Mouse (Mus musculus) heart, embryonic 11.5 days (tissue): Measurements from ENCODE around the gene Ak9. TPM values are rescaled to one million over a fixed set of nuclear protein-coding genes. Genes with fewer than 3 reads are reported as not detected.

Experiments
- ATAC-seq: fragments of 200-750 bp; cut with Nextera tagmentation; replicated peaks from 2 replicates; pipeline ENCODE4 v1.8.0; 2017; ENCODE audit warnings: moderate library complexity; ENCODE audit not compliant: insufficient number of reproducible peaks, low FRiP score, low TSS enrichment
- H3K27ac ChIP-seq: fragments of 300-500 bp; sonication (generic); 2 replicates; pipeline ENCODE4 v1.5.1; 2014; ENCODE audit warnings: mild to moderate bottlenecking, low read depth, low read length
- H3K27me3 ChIP-seq: fragments of 300-500 bp; sonication (generic); 2 replicates; pipeline ENCODE4 v1.6.1; 2014; ENCODE audit warnings: mild to moderate bottlenecking, low read length, mixed read lengths; ENCODE audit not compliant: control insufficient read depth, insufficient read depth
- H3K36me3 ChIP-seq: fragments of 300-500 bp; sonication (generic); 2 replicates; pipeline ENCODE4 v1.6.1; 2014; ENCODE audit warnings: mild to moderate bottlenecking, low read length, moderate library complexity, mixed read lengths; ENCODE audit not compliant: control insufficient read depth, insufficient read depth
- H3K4me1 ChIP-seq: fragments of 300-500 bp; sonication (generic); 2 replicates; pipeline ENCODE4 v1.6.1; 2014; ENCODE audit warnings: low read length; ENCODE audit not compliant: control insufficient read depth, insufficient read depth
- H3K4me2 ChIP-seq: fragments of 300-500 bp; sonication (generic); 2 replicates; pipeline ENCODE4 v1.6.1; 2014; ENCODE audit warnings: mild to moderate bottlenecking, moderate library complexity
- H3K4me3 ChIP-seq: fragments of 300-500 bp; sonication (generic); 2 replicates; pipeline ENCODE4 v1.5.1; 2014; ENCODE audit warnings: low read depth, low read length
- H3K9ac ChIP-seq: fragments of 300-500 bp; sonication (generic); 2 replicates; pipeline ENCODE4 v1.6.1; 2014; ENCODE audit warnings: mild to moderate bottlenecking, low read depth, low read length, moderate library complexity
- H3K9me3 ChIP-seq: fragments of 300-500 bp; sonication (generic); replicated peaks from 2 replicates; pipeline ENCODE4 v1.6.1; 2016; ENCODE audit warnings: low read length; ENCODE audit not compliant: control insufficient read depth
- WGBS: fragments of 180-500 bp; shearing (Covaris S2); extraction: QIAGEN DNeasy Blood & Tissue Kit; methylation state at CpG from one replicate; pipeline ENCODE4 v1.1.7; 2014; ENCODE audit not compliant: insufficient replicate concordance; 5-methylcytosine and 5-hydroxymethylcytosine counted together
- polyA plus RNA-seq: library from polyadenylated mRNA; unstranded; fragments of >200 nt; fragmentation: Nextera tagmentation; extraction: Ambion mirVana; gene quantifications from 2 replicates; pipeline ENCODE4 v1.2.1, GENCODE M21; 2014

Gene Ak9
- polyA plus RNA-seq, 1 experiment from 2014 or later = 0.20 TPM

- Histone ChIP-seq H3K4me1 (0 out of 2 replicates have a peak, but pooled peaks cover 5% of the 10 kb centered on the region), H3K4me3 (no peak overlapping the region), H3K4me2 (no peak overlapping the region), H3K27ac (no peak overlapping the region), H3K9me3 (no peaks in the 10 kb centered on the region), H3K9ac (no peak overlapping the region), H3K27me3 (no peaks in the 10 kb centered on the region), H3K36me3 (no peaks in the 10 kb centered on the region)
- WGBS = 46% methylated on average over 1 of the region's 1 CpGs
- ATAC-seq = no peak
Observed at GRCm38 (mm10) chr10:41300161-41300560, 3.6 kb upstream of the Ak9 start.

DNA sequence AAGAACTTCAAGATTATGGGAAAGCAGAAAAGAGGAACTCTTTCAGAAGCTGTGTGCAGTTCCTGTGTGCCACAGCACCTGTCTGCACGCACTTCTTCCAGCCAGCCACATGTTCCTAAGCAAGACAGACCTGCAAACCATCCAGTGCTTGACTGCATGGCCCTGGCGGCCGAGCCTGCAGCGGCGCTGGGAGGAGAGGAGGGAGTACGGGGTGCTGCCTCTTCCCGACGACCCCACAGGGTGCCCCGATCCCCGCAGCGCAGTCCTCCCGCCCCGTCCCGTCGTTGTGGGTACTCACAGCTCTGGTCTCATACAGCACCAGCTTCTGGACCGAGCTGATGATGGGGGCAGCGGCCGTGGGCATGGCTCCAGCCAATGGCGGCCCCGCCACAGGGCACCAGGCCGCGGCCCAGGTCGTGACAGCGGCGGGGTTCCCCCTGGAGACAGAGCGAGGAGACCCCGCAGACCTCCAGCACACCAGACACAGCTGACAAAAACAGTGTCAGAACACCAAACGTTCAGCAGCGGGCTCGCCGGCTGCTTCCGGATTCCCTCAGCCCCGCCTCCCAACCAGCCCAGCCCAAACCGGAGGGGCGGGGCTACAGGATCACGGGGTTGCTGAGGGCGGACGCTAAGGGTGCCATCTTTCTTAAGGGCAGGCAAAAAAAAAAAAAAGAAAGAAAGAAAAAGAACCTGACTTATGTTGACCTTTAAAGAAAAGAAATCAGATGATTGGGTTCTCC, 920 bp upstream of the Ak9 start, which contains the start of gene Fig4:
Gene Fig4, minus strand, starts transcription at position 572 of the 743 bp plus-strand sequence.
- Histone ChIP-seq H3K9me3 (no peaks in the 10 kb centered on the region), H3K9ac (peak within 1 kb of the TSS; percentile 88), H3K4me3 (peak within 1 kb of the TSS; percentile 98), H3K36me3 (no peaks in the 10 kb centered on the region), H3K27ac (peak within 1 kb of the TSS; percentile 79), H3K4me1 (0 out of 2 replicates have a peak, but pooled peaks cover 4% of the 10 kb centered on the region), H3K27me3 (no peaks in the 10 kb centered on the region), H3K4me2 (peak within 1 kb of the TSS; percentile 86)
- ATAC-seq = peak; percentile 89
- under 1% methylated on average over 38 of the region's 38 CpGs for WGBS

DNA sequence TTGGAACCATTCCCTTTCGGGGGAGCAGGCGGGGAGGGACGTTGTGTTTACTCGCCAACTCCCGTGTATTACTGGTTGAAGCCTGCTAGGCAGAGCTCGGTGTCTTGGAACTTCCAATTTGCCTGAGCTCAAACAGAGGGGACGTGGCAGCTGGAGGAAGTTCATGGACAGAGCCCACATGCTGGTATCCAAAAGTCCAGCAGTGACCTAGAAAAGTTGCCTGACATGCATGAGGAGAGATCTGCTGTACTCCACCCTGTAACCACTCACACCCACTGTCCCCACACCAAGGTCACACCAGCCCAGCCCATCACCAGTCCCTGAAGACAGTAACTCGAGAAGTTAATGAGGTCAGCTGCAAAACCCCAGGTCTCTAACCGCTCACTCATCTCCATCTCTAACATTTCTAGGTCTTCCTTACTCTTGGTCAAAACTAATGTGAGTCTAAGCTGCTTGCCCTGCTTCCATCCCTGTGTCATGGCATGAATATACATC, 1.2 kb downstream of the Ak9 start:
- no peaks in the 10 kb centered on the region for H3K27me3 ChIP-seq
- 76% methylated on average over 9 of the region's 9 CpGs for WGBS

GRCm38 (mm10) chr10:41308205-41308604, 4.4 kb downstream of the Ak9 start:
- Histone ChIP-seq H3K36me3 (no peaks in the 10 kb centered on the region), H3K4me2 (no peak overlapping the region), H3K27ac (no peak overlapping the region), H3K9ac (no peak overlapping the region), H3K4me1 (no peaks in the 10 kb centered on the region), H3K27me3 (no peaks in the 10 kb centered on the region), H3K4me3 (no peak overlapping the region), H3K9me3 (no peaks in the 10 kb centered on the region)
- WGBS = 90% methylated on average over 4 of the region's 4 CpGs
- ATAC-seq = no peak

More for the DNA sequence above, 1.2 kb downstream of the Ak9 start:
- no peak overlapping the region for H3K4me2 ChIP-seq
- H3K4me3 ChIP-seq = no peak overlapping the region
- H3K9ac ChIP-seq = no peak overlapping the region
- ATAC-seq = no peak
- no peaks in the 10 kb centered on the region for H3K36me3 ChIP-seq
- H3K4me1 ChIP-seq = 0 out of 2 replicates have a peak, but pooled peaks cover 2% of the 10 kb centered on the region
- H3K27ac ChIP-seq = no peak overlapping the region
- H3K9me3 ChIP-seq = no peaks in the 10 kb centered on the region

GRCm38 (mm10) chr10:41315866-41316265, 12.1 kb downstream of the Ak9 start:
- Histone ChIP-seq H3K27me3 (no peaks in the 10 kb centered on the region), H3K9me3 (no peaks in the 10 kb centered on the region), H3K27ac (no peak overlapping the region), H3K4me2 (no peak overlapping the region), H3K9ac (no peak overlapping the region), H3K4me1 (no peaks in the 10 kb centered on the region), H3K4me3 (no peak overlapping the region), H3K36me3 (no peaks in the 10 kb centered on the region)
- 86% methylated on average over 3 of the region's 3 CpGs for WGBS
- ATAC-seq = no peak

GRCm38 (mm10) chr10:41332533-41333043, 28.8 kb downstream of the Ak9 start:
- no peaks in the 10 kb centered on the region for H3K27me3 ChIP-seq
- no peak overlapping the region for H3K4me3 ChIP-seq
- no peak overlapping the region for H3K27ac ChIP-seq
- no peak overlapping the region for H3K4me2 ChIP-seq
- no peak for ATAC-seq
- no peaks in the 10 kb centered on the region for H3K36me3 ChIP-seq
- H3K9ac ChIP-seq = no peak overlapping the region
- H3K9me3 ChIP-seq = no peaks in the 10 kb centered on the region
- 62% methylated on average over 2 of the region's 2 CpGs for WGBS
- peaks cover 4% of the 10 kb centered on the region for H3K4me1 ChIP-seq

- Histone ChIP-seq H3K27me3 (no peaks in the 10 kb centered on the region), H3K36me3 (no peaks in the 10 kb centered on the region), H3K4me1 (peaks cover under 1% of the 10 kb centered on the region; the same call in 1 of the 2 replicates), H3K9ac (no peak overlapping the region), H3K9me3 (no peaks in the 10 kb centered on the region), H3K4me2 (no peak overlapping the region), H3K27ac (no peak overlapping the region), H3K4me3 (no peak overlapping the region)
- WGBS = 87% methylated on average over 7 of the region's 7 CpGs
- no peak for ATAC-seq
Observed at GRCm38 (mm10) chr10:41341346-41341745, 37.6 kb downstream of the Ak9 start.

DNA sequence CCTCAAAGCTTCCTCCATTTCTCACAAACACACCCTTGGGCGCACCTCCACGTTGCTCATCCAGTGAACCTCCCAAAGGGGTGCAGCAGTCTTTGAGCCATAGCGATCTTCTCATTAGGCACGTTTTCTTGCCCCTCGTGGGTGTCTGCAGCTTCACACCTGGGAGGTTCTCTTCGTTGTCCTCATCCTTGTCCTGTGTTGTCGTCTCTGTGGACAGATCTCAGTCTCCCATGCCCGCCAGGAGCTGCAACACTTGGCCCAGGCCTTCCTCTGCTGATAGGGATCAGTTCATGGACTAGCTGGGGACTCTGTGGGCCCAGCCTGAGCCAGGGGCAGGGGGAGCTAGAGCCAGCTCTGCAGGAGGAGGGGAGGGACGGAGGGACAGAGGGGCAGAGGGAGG, 61.3 kb downstream of the Ak9 start:
- no peak overlapping the region for H3K4me3 ChIP-seq
- no peaks in the 10 kb centered on the region for H3K27me3 ChIP-seq
- no peaks in the 10 kb centered on the region for H3K36me3 ChIP-seq
- ATAC-seq = no peak
- 77% methylated on average over 9 of the region's 9 CpGs for WGBS
- H3K9ac ChIP-seq = no peak overlapping the region
- no peaks in the 10 kb centered on the region for H3K4me1 ChIP-seq
- H3K9me3 ChIP-seq = no peaks in the 10 kb centered on the region
- no peak overlapping the region for H3K27ac ChIP-seq
- no peak overlapping the region for H3K4me2 ChIP-seq
